Mouse (Mus musculus) megakaryocyte, embryonic 14.5 days (primary cell): Measurements from ENCODE around the gene Foxl2.

Experiments used
- FLI1 ChIP-seq: IDR thresholded peaks from 2 replicates; pipeline ENCODE4 v1.6.1; 2012; ENCODE audit warnings: low read length, inconsistent platforms, mixed read lengths
- GATA1 ChIP-seq: IDR thresholded peaks from 3 replicates; pipeline ENCODE4 v1.6.1; 2012; ENCODE audit warnings: mixed read lengths, low read length, inconsistent platforms, borderline replicate concordance

- TF ChIP-seq GATA1 (no peak), FLI1 (no peak)
Observed at GRCm38 (mm10) chr9:98974898-98975297, 19.8 kb downstream of the Foxl2 start.
